Mouse (Mus musculus): ENCODE measurements around the gene Kctd10. TPM values are rescaled to one million over a fixed set of nuclear protein-coding genes. Genes with fewer than 3 reads are reported as not detected.

Gene Kctd10
- total RNA-seq, 4 experiments from 2014 or later = 51.1 to 53.5 (median 53.1) TPM

DNA sequence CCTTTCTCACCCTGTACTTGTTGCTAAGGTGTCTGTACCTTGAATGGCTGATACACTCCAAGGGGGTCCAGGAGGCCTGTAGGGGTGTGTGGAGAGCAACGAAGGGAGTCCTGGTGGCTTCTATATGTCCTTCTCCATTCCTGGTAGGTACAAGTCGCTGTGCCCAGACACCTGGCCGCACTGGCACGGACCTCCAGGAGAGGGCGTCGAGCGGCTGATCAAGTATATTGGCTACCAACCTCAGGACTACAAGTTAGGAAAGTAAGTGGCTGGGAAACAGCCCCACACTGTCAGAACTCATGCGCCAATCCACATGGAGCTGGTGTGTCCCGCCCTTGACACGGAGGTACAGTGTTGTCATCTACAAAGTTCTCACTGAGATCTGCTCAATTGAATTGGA is 28.8 kb downstream of the Kctd10 start:
- DNase-seq (ENCODE audit: low spot score in 2 of 2) = no peak

DNA sequence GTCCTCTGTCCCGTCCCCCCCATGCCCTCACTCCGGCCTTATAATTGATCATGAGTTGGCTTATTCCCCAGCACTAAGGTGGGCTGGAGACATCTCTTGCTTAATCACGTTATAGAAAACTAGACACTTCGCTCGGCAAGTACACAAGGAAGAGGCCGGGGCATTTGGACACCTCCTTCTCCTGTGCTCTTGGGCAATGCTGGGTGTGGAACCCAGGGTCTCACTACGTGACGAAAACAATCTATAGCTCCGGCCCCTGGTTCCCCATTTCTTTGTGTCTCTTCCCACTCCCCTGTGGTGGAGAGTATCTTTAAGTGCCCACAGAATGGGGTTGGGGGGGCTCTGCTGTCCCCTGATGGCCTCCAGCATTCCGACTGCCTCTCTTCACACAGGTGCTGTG is 33.3 kb downstream of the Kctd10 start:
- no peak for DNase-seq (ENCODE audit: low spot score in 2 of 2)

DNA sequence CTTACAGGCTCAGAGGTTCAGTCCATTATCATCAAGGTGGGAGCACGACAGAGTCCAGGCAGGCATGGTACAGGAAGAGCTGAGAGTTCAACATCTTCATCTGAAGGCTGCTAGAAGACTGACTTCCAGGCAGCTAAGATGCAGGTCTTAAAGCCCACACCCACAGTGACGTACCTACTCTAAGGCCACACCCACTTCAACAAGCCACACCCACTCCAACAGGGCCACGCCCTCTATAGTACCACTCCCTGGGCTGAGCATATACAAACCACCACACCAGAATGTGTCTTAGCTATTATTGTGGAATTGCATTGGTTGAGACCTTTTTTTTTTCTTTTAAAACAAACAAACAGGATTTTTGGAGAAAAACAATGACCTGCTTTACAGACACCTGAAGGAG is 34.8 kb downstream of the Kctd10 start:
- no peak for DNase-seq (ENCODE audit: low spot score in 2 of 2)

DNA sequence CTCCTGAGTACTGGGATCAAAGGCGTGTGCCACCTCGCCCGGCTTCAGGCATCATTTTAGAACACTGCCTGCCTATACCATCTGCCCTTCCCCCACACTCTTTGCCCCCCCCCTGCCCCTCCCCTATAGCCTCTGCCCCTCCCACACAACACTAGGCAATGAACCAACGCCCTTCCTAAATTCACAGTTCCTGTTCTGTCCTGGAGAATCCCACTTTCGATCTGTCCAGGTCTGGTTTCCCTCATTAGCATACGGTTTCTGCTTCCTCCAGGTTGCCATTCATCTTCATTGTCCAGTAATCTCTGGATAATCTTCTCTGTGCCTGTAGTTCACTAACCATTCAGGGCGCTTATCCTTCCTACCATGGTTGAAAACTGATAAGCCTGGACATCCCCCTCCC is 36.7 kb downstream of the Kctd10 start:
- no peak for DNase-seq (ENCODE audit: low spot score in 2 of 2)

DNA sequence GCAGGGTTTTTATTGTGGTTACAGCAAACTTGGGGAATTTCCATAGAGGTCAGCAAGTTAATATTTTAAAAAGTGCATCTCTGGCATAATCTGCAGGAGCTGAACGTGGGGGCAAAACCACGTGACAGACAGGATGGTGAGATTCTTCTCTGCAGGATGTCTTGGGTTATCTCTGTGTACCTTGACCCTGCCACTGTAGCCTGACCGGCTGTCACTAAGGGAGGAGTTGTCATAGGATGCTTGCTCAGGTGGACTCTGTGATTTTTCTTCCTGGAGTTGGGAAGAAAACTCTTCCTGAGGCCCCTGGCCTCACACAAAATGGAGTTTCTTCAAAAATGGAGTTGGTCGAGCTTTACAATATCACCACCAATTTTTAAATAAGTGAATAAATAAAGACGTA is 37.3 kb downstream of the Kctd10 start:
- DNase-seq (ENCODE audit: low spot score in 2 of 2) = no peak

DNA sequence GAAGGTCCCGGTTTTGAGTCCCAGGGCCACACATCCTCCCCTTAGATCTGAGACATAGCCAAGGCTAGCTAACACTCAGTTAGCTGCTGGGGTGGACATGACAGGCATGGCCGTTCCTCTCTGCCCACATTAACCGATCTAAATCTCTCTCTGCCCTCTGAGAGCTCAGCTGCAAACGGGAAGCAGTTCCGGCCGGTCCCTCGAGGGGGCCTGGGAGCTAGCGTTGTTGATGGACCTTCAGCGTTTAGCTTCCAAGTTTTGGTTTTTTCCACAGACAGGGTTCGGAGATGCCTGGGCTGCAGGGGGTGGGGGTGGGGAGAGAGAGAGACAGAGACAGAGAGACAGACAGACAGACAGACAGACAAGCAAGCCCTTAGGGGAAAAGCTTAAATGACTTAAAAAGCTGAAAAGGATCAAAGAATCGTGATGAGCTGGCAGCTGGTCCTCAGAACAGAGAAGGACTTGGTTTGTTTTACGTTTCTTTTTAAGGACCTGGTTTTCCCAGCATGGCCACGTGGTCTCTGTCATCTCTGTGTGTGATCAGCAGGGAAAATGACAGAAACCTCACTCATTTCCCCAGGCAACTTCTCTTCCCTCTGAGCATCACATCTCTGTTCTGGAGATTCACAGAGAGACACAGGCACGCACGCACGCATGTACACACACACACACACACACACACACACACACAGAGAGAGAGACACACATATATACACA is 56.4 kb downstream of the Kctd10 start:
- DNase-seq (ENCODE audit: low spot score in 2 of 2) = no peak

DNA sequence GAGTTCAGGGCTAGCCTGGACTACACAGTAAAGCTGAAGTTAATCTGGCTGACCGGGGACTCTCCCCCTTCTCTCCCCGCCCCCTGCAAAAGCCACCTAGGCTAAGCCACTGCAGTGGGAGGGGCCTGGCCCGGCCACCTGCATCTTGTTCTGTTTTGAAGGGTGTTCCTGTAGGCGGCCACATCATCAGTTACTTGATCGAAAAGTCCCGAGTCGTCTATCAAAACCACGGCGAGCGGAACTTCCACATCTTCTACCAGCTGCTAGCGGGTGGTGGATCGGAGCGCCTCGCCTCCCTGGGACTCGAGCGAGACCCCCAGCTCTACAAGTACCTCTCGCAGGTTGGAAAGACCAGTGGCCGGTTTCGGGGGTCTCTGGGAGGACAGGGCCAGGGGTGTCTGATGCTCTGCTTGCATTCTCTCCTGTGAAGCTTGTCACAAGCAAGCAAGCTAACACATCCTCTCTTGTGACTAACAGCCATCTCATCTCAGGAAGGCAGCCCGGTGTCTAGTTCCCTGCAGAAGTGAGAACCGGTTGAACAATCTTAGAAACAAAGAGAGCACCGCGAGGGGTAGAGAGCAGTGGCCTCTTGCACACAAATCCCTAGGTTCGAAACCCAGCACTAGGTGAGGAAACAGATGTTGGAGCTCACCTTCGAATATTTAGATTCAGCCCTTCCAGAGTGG is 57.1 kb downstream of the Kctd10 start:
- DNase-seq (ENCODE audit: low spot score in 2 of 2) = no peak

Small RNA genes lying within 50 kb of the gene (microRNA-seq; reads per million reads assigned to microRNA genes)
- gene Mir7027 = 0.32 to 1.3 reads per million in 2 experiments

Other genes with a start within 250 kb of the Kctd10 start
- 1 to 10 TPM; 6.1 to 7.4 (median 6.6) TPM for gene Acacb, start 234.0 kb downstream of the Kctd10 start, total RNA-seq (2022)
- gene Foxn4, start 106.7 kb downstream of the Kctd10 start, total RNA-seq (2022) = not detected
- 1 to 10 TPM; 2.3 to 5.7 (median 4.3) TPM for gene Myo1h, start 91.3 kb downstream of the Kctd10 start, total RNA-seq (2022)
- 10 to 100 TPM; 74.5 to 85.7 (median 77.6) TPM for gene Ube3b, start 99 bp upstream of the Kctd10 start, total RNA-seq (2022)
- gene Mmab, start 63.6 kb upstream of the Kctd10 start, total RNA-seq (2022) = 10 to 100 TPM; 19.0 to 20.6 (median 19.4) TPM
- gene Mvk, start 63.8 kb upstream of the Kctd10 start, total RNA-seq (2022) = 10 to 100 TPM; 22.8 to 36.2 (median 31.2) TPM
- gene Fam222a, start 187.5 kb upstream of the Kctd10 start, total RNA-seq (2022) = 1 to 10 TPM; 4.9 to 7.2 (median 6.7) TPM

Data from layer of hippocampus, adult 8-10 months (tissue).